In the genomic region with DNA sequence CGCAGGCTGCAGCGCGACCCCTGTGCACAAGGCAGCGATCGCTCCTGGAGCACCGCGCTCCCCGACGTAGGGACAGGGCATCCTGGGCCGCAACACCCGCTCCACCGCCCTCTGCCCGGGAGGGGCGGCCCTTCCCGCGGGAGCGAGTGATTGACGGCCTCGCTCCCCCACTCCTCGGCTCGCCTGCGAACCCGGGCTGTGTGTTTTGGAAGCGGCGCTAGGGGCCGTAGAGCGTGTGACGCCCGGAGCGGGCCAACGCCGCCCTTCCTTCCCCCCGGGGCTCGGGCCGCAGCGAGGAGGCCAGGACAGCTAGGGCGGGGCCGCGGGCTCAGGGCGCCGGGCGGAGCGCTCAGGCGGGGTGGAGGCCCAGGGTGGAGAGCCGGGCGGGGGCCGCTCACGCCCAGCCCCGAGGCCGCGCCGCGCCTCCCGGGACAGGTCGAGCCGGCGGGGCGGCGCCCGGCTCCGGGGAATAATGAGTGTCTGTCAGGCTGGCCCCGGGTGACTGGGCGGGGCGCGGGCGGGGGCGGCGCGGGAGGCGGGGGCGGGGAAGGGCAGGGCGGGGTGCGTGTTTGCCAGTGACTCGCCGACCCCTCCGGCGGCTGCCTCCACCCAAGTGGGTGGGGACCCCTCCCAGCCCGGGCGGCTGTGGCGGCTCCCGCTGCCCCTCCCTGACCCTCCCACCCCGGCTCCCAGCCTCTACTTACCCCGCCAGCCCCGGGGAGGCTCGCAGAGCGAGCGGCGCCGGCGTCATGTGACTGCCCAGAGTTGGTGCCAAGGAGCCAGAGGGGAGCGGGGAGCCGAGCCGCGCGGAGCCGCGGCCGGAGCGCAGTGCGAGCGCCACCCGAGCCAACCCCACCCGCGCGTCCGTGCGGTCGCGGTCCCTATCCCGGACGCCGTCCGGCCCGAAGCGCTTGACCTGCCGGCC, we compare ENCODE assay signal across 7 mouse cellular contexts. TPM values are rescaled to one million over a fixed set of nuclear protein-coding genes. Genes with fewer than 3 reads are reported as not detected.
DNase-seq lines count a peak whose midpoint lies in the region; ATAC-seq lines count a peak whose summit lies in the region.

A gene (plus strand): TSS at position 594 of the 925 bp plus-strand sequence.

- peak; percentile 97 for ATAC-seq in intestine, embryonic 15.5 days
- ATAC-seq in midbrain, embryonic 11.5 days (ENCODE audit: low FRiP score), result peak; percentile 94

- no peaks in the 10 kb centered on the region for H3K27me3 ChIP-seq in intestine, embryonic 15.5 days (replicated peaks)
- H3K27me3 ChIP-seq in midbrain, embryonic 11.5 days (ENCODE audit: control insufficient read depth, insufficient read depth, low read length), result no peaks in the 10 kb centered on the region

- H3K9ac ChIP-seq in intestine, embryonic 15.5 days, result peak within 1 kb of the TSS; percentile 97
- H3K9ac ChIP-seq in midbrain, embryonic 11.5 days (ENCODE audit: low read length), result peak within 1 kb of the TSS; percentile 94

- intact Hi-C loops in left cerebral cortex, postnatal 4 days (cut with DNase I), result loop anchor here (5.0 to 10.0 kb wide), 3 partner anchors 98 to 296 kb away; no protein-coding TSS in a partner anchor

- no peaks in the 10 kb centered on the region for H3K36me3 ChIP-seq in intestine, embryonic 15.5 days
- H3K36me3 ChIP-seq in midbrain, embryonic 11.5 days (ENCODE audit: control insufficient read depth, insufficient read depth, low read length), result no peaks in the 10 kb centered on the region

- peak within 1 kb of the TSS; percentile 84 for H3K4me3 ChIP-seq in intestine, embryonic 15.5 days (replicated peaks)
- H3K4me3 ChIP-seq in midbrain, embryonic 11.5 days (ENCODE audit: low read depth, low read length), result peak within 1 kb of the TSS; percentile 91

- under 1% methylated on average over 70 of the region's 116 CpGs for WGBS in intestine, embryonic 15.5 days
- whole genome bisulfite sequencing in midbrain, embryonic 11.5 days, result 1% methylated on average over 72 of the region's 116 CpGs

- peak within 1 kb of the TSS; percentile 99 for H3K27ac ChIP-seq in intestine, embryonic 15.5 days
- H3K27ac ChIP-seq in midbrain, embryonic 11.5 days (ENCODE audit: low read depth, low read length), result peak within 1 kb of the TSS; percentile 99

- peak; percentile 94 for DNase-seq in adrenal gland, adult 8-10 months
- peak; percentile 87 for DNase-seq in embryo, embryonic 11.5 days (ENCODE audit: low read depth, low spot score)
- peak; percentile 93 to 94 for DNase-seq in gastrocnemius, postnatal 4 days (ENCODE audit: low spot score in 2 of 2)
- DNase-seq in left cerebral cortex, postnatal 4 days, result peak; percentile 85
- peak; percentile 98 for DNase-seq in midbrain, embryonic 11.5 days (ENCODE audit: low spot score, missing footprints)
- peak; percentile 91 for DNase-seq in skeletal muscle tissue, adult 2 months (ENCODE audit: low read depth, low spot score)

- peaks cover 9% of the 10 kb centered on the region for H3K4me1 ChIP-seq in intestine, embryonic 15.5 days (replicated peaks)
- H3K4me1 ChIP-seq in midbrain, embryonic 11.5 days (ENCODE audit: control insufficient read depth, insufficient read depth, low read length), result peaks cover 25% of the 10 kb centered on the region

- no peaks in the 10 kb centered on the region for H3K9me3 ChIP-seq in intestine, embryonic 15.5 days
- 0 out of 2 replicates have a peak, but pooled peaks cover 2% of the 10 kb centered on the region for H3K9me3 ChIP-seq in midbrain, embryonic 11.5 days (ENCODE audit: control insufficient read depth, low read length)

- peak within 1 kb of the TSS; percentile 87 for H3K4me2 ChIP-seq in intestine, embryonic 15.5 days (replicated peaks)
- peak within 1 kb of the TSS; percentile 54 for H3K4me2 ChIP-seq in midbrain, embryonic 11.5 days

RNA-seq across cellular contexts. Expression of the gene that starts here (rescaled TPM):
- total RNA-seq in adrenal gland, adult 8-10 months (2022), result 10 to 100 TPM; 48.3 to 64.6 (median 53.4) TPM
- total RNA-seq in gastrocnemius, postnatal 4 days (2021), result 10 to 100 TPM; 50.3 to 59.1 TPM
- polyA plus RNA-seq in intestine, embryonic 15.5 days (2015; fragmentation: Nextera tagmentation; extraction: Ambion mirVana), result 87.6 and 91.8 TPM in 2 replicates
- total RNA-seq in left cerebral cortex, postnatal 4 days (2021), result 10 to 100 TPM; 29.4 to 32.5 TPM
- 34.8 and 37.7 TPM in 2 replicates for polyA plus RNA-seq in midbrain, embryonic 11.5 days (2014; fragmentation: Nextera tagmentation; extraction: Ambion mirVana)

Comparison
In these comparisons a context has a peak if more than half of its experiments do, and no peak if none do; other contexts are left out.
1. Peak in every context shown above with its lines: DNase-seq, ATAC-seq, H3K4me3 ChIP-seq and H3K27ac ChIP-seq.